Mouse (Mus musculus): ENCODE results near the gene Snapin.

Snapin gene

GRCm38 (mm10) chr3:90451396-90452095 lies 39.3 kb downstream of the Snapin start:
- peak; percentile 71 for DNase-seq

- DNase-seq, result no peak
These were observed 40.0 kb downstream of the Snapin start for GRCm38 (mm10) chr3:90450874-90451273.

- no peak for DNase-seq
These were observed 42.2 kb downstream of the Snapin start for GRCm38 (mm10) chr3:90448626-90449025.

- DNase-seq, result no peak
These were observed 43.7 kb downstream of the Snapin start for GRCm38 (mm10) chr3:90447123-90447494.

- DNase-seq, result peak; percentile 53
These were observed 44.3 kb downstream of the Snapin start for GRCm38 (mm10) chr3:90446389-90447122.

GRCm38 (mm10) chr3:90445417-90446200 lies 45.2 kb downstream of the Snapin start:
- DNase-seq, result no peak

- no peak for DNase-seq
These were observed 46.9 kb downstream of the Snapin start for GRCm38 (mm10) chr3:90443977-90444376.

- no peak for DNase-seq
These were observed 50.1 kb downstream of the Snapin start for GRCm38 (mm10) chr3:90440756-90441155.
